Mouse (Mus musculus) midbrain, postnatal 0 days (tissue): ENCODE measurements around the gene Col4a4. TPM values are rescaled to one million over a fixed set of nuclear protein-coding genes. Genes with fewer than 3 reads are reported as not detected.

Source experiments
- ATAC-seq: fragments of 200-750 bp; cut with Nextera tagmentation; 2 replicates; pipeline ENCODE4 v1.8.0; 2017; ENCODE audit warnings: moderate number of reproducible peaks, mild to moderate bottlenecking, moderate TSS enrichment, moderate library complexity; ENCODE audit not compliant: low FRiP score
- DNase-seq: peaks from one replicate; pipeline ENCODE4 v3.0.0-alpha.2; 2015; ENCODE audit warnings: low spot score
- H3K27ac ChIP-seq: fragments of 300-500 bp; sonication (generic); 2 replicates; pipeline ENCODE4 v1.5.1; 2014; ENCODE audit warnings: low read depth, mild to moderate bottlenecking, low read length, mixed read lengths
- H3K27me3 ChIP-seq: fragments of 300-500 bp; sonication (generic); 2 replicates; pipeline ENCODE4 v1.6.1; 2014; ENCODE audit warnings: low read length, control low read depth, mixed read lengths; ENCODE audit not compliant: insufficient read depth
- H3K36me3 ChIP-seq: fragments of 300-500 bp; sonication (generic); 2 replicates; pipeline ENCODE4 v1.6.1; 2014; ENCODE audit warnings: low read length, control low read depth, mixed read lengths; ENCODE audit not compliant: insufficient read depth
- H3K4me1 ChIP-seq: fragments of 300-500 bp; sonication (generic); 2 replicates; pipeline ENCODE4 v1.6.1; 2014; ENCODE audit warnings: mild to moderate bottlenecking, control low read depth, antibody characterized with exemption, low read length, mixed read lengths; ENCODE audit not compliant: insufficient read depth
- H3K4me2 ChIP-seq: fragments of 300-500 bp; sonication (generic); 2 replicates; pipeline ENCODE4 v1.6.1; 2014; ENCODE audit warnings: low read depth, mild to moderate bottlenecking, low read length, mixed read lengths; ENCODE audit not compliant: poor library complexity, severe bottlenecking
- H3K4me3 ChIP-seq: fragments of 300-500 bp; sonication (generic); 2 replicates; pipeline ENCODE4 v1.5.1; 2014; ENCODE audit warnings: low read depth, mild to moderate bottlenecking, low read length, moderate library complexity
- H3K9ac ChIP-seq: fragments of 300-500 bp; sonication (generic); replicated peaks from 2 replicates; pipeline ENCODE4 v1.6.1; 2014; ENCODE audit warnings: mild to moderate bottlenecking, low read length, moderate library complexity, mixed read lengths; ENCODE audit not compliant: poor library complexity, severe bottlenecking
- H3K9me3 ChIP-seq: fragments of 300-500 bp; sonication (generic); 2 replicates; pipeline ENCODE4 v1.6.1; 2016; ENCODE audit warnings: low read length, control low read depth
- CTCF ChIP-seq: IDR thresholded peaks from 2 replicates; pipeline ENCODE4 v1.5.1; 2016; ENCODE audit warnings: antibody characterized with exemption, mild to moderate bottlenecking
- WGBS: fragments of 180-500 bp; shearing (Covaris S2); extraction: QIAGEN DNeasy Blood & Tissue Kit; methylation state at CpG from one replicate; pipeline ENCODE4 v1.1.7; 2014; 5-methylcytosine and 5-hydroxymethylcytosine counted together
- polyA plus RNA-seq: library from polyadenylated mRNA; unstranded; fragments of >200 nt; fragmentation: Nextera tagmentation; extraction: Ambion mirVana; gene quantifications from 2 replicates; pipeline ENCODE4 v1.2.1, GENCODE M21; 2015
- total RNA-seq: library from RNA; depleted of rRNA; stranded (reverse); fragments of >200 nt; gene quantifications from 2 replicates; pipeline ENCODE4 v1.2.3, GENCODE M21; 2014

Col4a4 gene
- total and polyA plus RNA-seq, 2 experiments from 2014 or later = 0.16 to 0.44 TPM

DNA sequence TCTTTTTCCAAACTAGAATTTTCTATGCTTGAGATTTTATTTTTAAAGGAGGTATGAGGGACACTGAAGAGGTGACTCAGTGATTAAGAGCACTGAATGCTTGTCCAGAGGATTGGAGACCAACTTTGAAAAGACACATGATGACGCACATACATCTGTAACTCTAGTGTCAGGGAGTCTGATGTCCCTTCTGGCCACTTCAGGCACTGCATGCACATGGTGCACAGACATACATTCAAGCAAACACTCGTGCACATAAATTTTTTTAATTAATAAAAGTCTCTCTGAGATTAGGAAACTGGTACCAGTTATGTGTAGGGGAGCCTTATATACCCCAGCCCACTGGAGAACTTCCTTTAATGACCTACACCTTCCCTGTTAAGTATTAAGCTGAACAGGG lies 10.5 kb downstream of the Col4a4 start:
- WGBS = 85% methylated on average over 2 of the region's 2 CpGs
- Histone ChIP-seq H3K27ac (no peak overlapping the region), H3K9me3 (no peaks in the 10 kb centered on the region), H3K4me3 (no peak overlapping the region), H3K9ac (no peak overlapping the region), H3K4me2 (no peak overlapping the region), H3K4me1 (no peaks in the 10 kb centered on the region), H3K36me3 (no peaks in the 10 kb centered on the region), H3K27me3 (no peaks in the 10 kb centered on the region)
- TF ChIP-seq CTCF = 0 out of 2 replicates have a peak, but pooled peaks have one; percentile 10
- DNase-seq (no peak), ATAC-seq (no peak)

GRCm38 (mm10) chr1:82575681-82576080 lies 11.0 kb downstream of the Col4a4 start:
- H3K4me1 ChIP-seq = no peaks in the 10 kb centered on the region
- no peak overlapping the region for H3K9ac ChIP-seq
- no peaks in the 10 kb centered on the region for H3K27me3 ChIP-seq
- no peaks in the 10 kb centered on the region for H3K9me3 ChIP-seq
- ATAC-seq (no peak), DNase-seq (no peak)
- H3K27ac ChIP-seq = no peak overlapping the region
- WGBS = 85% methylated on average over 3 of the region's 3 CpGs
- no peak overlapping the region for H3K4me2 ChIP-seq
- no peaks in the 10 kb centered on the region for H3K36me3 ChIP-seq
- no peak overlapping the region for H3K4me3 ChIP-seq
- TF ChIP-seq CTCF = no peak

DNA sequence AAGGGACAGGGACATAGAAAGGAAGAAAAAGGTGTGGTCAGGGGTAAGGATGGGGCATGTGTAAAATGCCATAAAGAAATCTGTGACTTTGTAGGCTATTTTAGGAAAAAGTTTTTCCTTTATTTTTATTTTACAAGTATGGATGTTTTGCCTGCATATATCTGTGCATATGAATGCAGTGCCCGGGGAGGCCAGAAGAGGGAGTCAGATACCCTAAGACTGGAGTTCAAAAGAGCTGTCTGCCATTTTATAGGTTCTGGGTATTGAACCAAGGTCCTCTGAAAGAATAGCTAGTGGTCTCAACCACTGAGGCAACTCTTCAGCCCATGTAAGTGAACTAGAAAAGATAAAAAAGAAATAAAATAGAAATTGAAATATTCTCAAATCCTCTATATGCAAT lies 14.9 kb downstream of the Col4a4 start:
- H3K4me1 ChIP-seq = no peaks in the 10 kb centered on the region
- no peak overlapping the region for H3K9ac ChIP-seq
- no peaks in the 10 kb centered on the region for H3K27me3 ChIP-seq
- no peak overlapping the region for H3K4me2 ChIP-seq
- TF ChIP-seq CTCF = no peak; the same call in 1 of the 2 replicates
- H3K4me3 ChIP-seq = no peak overlapping the region
- H3K9me3 ChIP-seq = no peaks in the 10 kb centered on the region
- no peaks in the 10 kb centered on the region for H3K36me3 ChIP-seq
- no peak for ATAC-seq
- DNase-seq = no peak
- 78% methylated on average over 1 of the region's 1 CpGs for WGBS
- no peak overlapping the region for H3K27ac ChIP-seq

GRCm38 (mm10) chr1:82569405-82569804 lies 17.2 kb downstream of the Col4a4 start:
- no peak for DNase-seq
- Histone ChIP-seq H3K4me3 (no peak overlapping the region), H3K4me1 (no peaks in the 10 kb centered on the region), H3K36me3 (no peaks in the 10 kb centered on the region), H3K9me3 (no peaks in the 10 kb centered on the region), H3K27ac (no peak overlapping the region), H3K27me3 (no peaks in the 10 kb centered on the region), H3K9ac (no peak overlapping the region), H3K4me2 (no peak overlapping the region)
- no peak for ATAC-seq
- no peak for TF ChIP-seq CTCF
- 92% methylated on average over 4 of the region's 4 CpGs for WGBS

GRCm38 (mm10) chr1:82560223-82560622 lies 26.4 kb downstream of the Col4a4 start:
- Histone ChIP-seq H3K27ac (no peak overlapping the region), H3K4me3 (no peak overlapping the region), H3K36me3 (no peaks in the 10 kb centered on the region), H3K4me1 (no peaks in the 10 kb centered on the region), H3K27me3 (no peaks in the 10 kb centered on the region), H3K9me3 (no peaks in the 10 kb centered on the region), H3K9ac (no peak overlapping the region), H3K4me2 (no peak overlapping the region)
- WGBS = 78% methylated on average over 4 of the region's 4 CpGs
- no peak for TF ChIP-seq CTCF
- DNase-seq (no peak), ATAC-seq (no peak)

GRCm38 (mm10) chr1:82554889-82555288 lies 31.8 kb downstream of the Col4a4 start:
- Histone ChIP-seq H3K27me3 (no peaks in the 10 kb centered on the region), H3K9me3 (no peaks in the 10 kb centered on the region), H3K27ac (no peak overlapping the region), H3K4me1 (no peaks in the 10 kb centered on the region), H3K4me2 (no peak overlapping the region), H3K9ac (0 out of 2 replicates have a peak overlapping the region, but pooled peaks have one; percentile 8), H3K4me3 (no peak overlapping the region), H3K36me3 (no peaks in the 10 kb centered on the region)
- DNase-seq (no peak), ATAC-seq (peak; percentile 10; the same call in 1 of the 2 replicates)
- TF ChIP-seq CTCF = no peak
- WGBS = 86% methylated on average over 5 of the region's 5 CpGs
